Mouse (Mus musculus): ENCODE measurements around the gene B4galt2.

DNA sequence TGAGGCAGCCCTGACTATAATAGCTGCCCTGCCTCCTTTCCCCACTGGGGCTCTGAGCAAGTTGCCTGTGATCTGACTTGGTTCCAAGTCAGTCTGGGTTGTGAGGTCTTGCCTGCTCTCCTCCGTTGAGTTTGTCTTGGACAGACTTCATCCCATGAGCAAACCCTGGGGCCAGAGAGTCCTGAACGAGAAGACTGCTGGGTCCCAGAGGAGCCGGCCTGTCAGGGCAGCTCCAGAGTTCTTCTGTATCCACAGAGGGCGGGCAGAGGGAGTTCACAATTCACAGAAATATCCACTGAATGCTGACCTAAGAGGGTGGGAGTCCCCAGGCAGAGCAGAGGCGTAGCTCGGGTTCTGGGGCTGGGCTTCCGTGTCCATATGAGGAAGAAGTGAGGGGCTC lies 32.4 kb downstream of the B4galt2 start:
- TF ChIP-seq POLR2A (IDR thresholded peaks at IDR 0.05; ENCODE audit: insufficient read depth, low read depth, low read length) (no peak), CTCF (IDR thresholded peaks at IDR 0.05) (peak; percentile 44), EP300 (IDR thresholded peaks at IDR 0.05; ENCODE audit: insufficient read depth, low read depth, low read length) (no peak)
